Mouse (Mus musculus): ENCODE data around the gene Gm45623. TPM values are rescaled to one million over a fixed set of nuclear protein-coding genes. Genes with fewer than 3 reads are reported as not detected.

Gm45623 gene
- polyA plus RNA-seq, 1 experiment from 2014 or later: not detected

- Histone ChIP-seq H3K27me3 (no peaks in the 10 kb centered on the region), H3K27ac (no peak overlapping the region), H3K4me1 (replicated peaks) (no peaks in the 10 kb centered on the region), H3K4me3 (replicated peaks) (no peak overlapping the region), H3K4me2 (no peak overlapping the region), H3K9ac (replicated peaks) (no peak overlapping the region), H3K9me3 (no peaks in the 10 kb centered on the region), H3K36me3 (peaks cover 82% of the 10 kb centered on the region)
- no peak for ATAC-seq (ENCODE audit: insufficient number of reproducible peaks, insufficient read depth, low FRiP score, low TSS enrichment, low read depth)
- WGBS: 90% methylated on average over 4 of the region's 4 CpGs
Measured at GRCm38 (mm10) chr13:56726551-56726950, 27.1 kb downstream of the Gm45623 start.

- Histone ChIP-seq H3K9ac (replicated peaks) (no peak overlapping the region), H3K27ac (no peak overlapping the region), H3K36me3 (peaks cover 44% of the 10 kb centered on the region), H3K9me3 (no peaks in the 10 kb centered on the region), H3K4me3 (replicated peaks) (no peak overlapping the region), H3K4me2 (no peak overlapping the region), H3K27me3 (no peaks in the 10 kb centered on the region), H3K4me1 (replicated peaks) (peaks cover 18% of the 10 kb centered on the region)
- no peak for ATAC-seq (ENCODE audit: insufficient number of reproducible peaks, insufficient read depth, low FRiP score, low TSS enrichment, low read depth)
- WGBS: 100% methylated on average over 2 of the region's 2 CpGs
Measured at GRCm38 (mm10) chr13:56712221-56712620, 41.4 kb downstream of the Gm45623 start.

DNA sequence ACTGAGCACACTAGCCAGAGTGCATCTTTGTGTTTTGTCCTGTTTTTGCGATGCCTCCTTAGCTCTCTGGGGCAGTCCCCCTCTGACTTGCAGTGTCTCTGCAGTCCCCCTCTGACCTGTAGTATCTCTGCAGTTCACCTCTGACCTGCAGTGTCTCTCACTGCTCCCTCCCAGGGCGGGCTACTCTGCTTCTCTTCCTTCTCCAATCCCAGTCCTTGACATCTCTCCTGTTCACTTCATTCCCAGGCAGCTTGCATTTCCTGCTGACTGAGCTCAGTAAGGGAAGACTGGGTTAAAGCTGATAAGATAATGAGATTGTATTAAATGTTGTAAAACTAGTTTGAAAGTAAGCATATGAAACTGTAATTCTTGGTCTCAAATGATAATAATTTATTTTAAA, 43.0 kb downstream of the Gm45623 start:
- Histone ChIP-seq H3K9ac (replicated peaks) (no peak overlapping the region), H3K36me3 (peaks cover 55% of the 10 kb centered on the region), H3K4me3 (replicated peaks) (no peak overlapping the region), H3K27ac (no peak overlapping the region), H3K9me3 (no peaks in the 10 kb centered on the region), H3K4me1 (replicated peaks) (peaks cover 26% of the 10 kb centered on the region), H3K4me2 (no peak overlapping the region), H3K27me3 (no peaks in the 10 kb centered on the region)
- WGBS: 71% methylated on average over 2 of the region's 2 CpGs
- ATAC-seq (ENCODE audit: insufficient number of reproducible peaks, insufficient read depth, low FRiP score, low TSS enrichment, low read depth): no peak

- Histone ChIP-seq H3K9me3 (no peaks in the 10 kb centered on the region), H3K36me3 (peaks cover 54% of the 10 kb centered on the region), H3K9ac (replicated peaks) (no peak overlapping the region), H3K4me2 (0 out of 2 replicates have a peak overlapping the region, but pooled peaks have one; percentile 2), H3K27me3 (no peaks in the 10 kb centered on the region), H3K4me1 (replicated peaks) (peaks cover 43% of the 10 kb centered on the region), H3K27ac (no peak overlapping the region), H3K4me3 (replicated peaks) (no peak overlapping the region)
- 82% methylated on average over 4 of the region's 4 CpGs for WGBS
- no peak for ATAC-seq (ENCODE audit: insufficient number of reproducible peaks, insufficient read depth, low FRiP score, low TSS enrichment, low read depth)
Measured at GRCm38 (mm10) chr13:56707606-56708005, 46.0 kb downstream of the Gm45623 start.

- no peak overlapping the region for H3K27ac ChIP-seq
- peaks cover 49% of the 10 kb centered on the region for H3K36me3 ChIP-seq
- peaks cover 48% of the 10 kb centered on the region for H3K4me1 ChIP-seq (replicated peaks)
- no peak overlapping the region for H3K9ac ChIP-seq (replicated peaks)
- 0 out of 2 replicates have a peak overlapping the region, but pooled peaks have one; percentile 2 for H3K4me2 ChIP-seq
- no peak overlapping the region for H3K4me3 ChIP-seq (replicated peaks)
- 92% methylated on average over 4 of the region's 4 CpGs for WGBS
- H3K9me3 ChIP-seq: no peaks in the 10 kb centered on the region
- H3K27me3 ChIP-seq: no peaks in the 10 kb centered on the region
- ATAC-seq (ENCODE audit: insufficient number of reproducible peaks, insufficient read depth, low FRiP score, low TSS enrichment, low read depth): no peak
Measured at GRCm38 (mm10) chr13:56707111-56707510, 46.5 kb downstream of the Gm45623 start.

- peak overlapping the region; percentile 78 for H3K4me2 ChIP-seq
- no peaks in the 10 kb centered on the region for H3K9me3 ChIP-seq
- peak overlapping the region; percentile 77 for H3K4me3 ChIP-seq (replicated peaks)
- peaks cover 35% of the 10 kb centered on the region for H3K36me3 ChIP-seq
- H3K4me1 ChIP-seq (replicated peaks): peaks cover 66% of the 10 kb centered on the region
- no peak for ATAC-seq (ENCODE audit: insufficient number of reproducible peaks, insufficient read depth, low FRiP score, low TSS enrichment, low read depth)
- no peaks in the 10 kb centered on the region for H3K27me3 ChIP-seq
- WGBS: 65% methylated on average over 2 of the region's 2 CpGs
- H3K9ac ChIP-seq (replicated peaks): peak overlapping the region; percentile 35; the same call in 1 of the 2 replicates
- H3K27ac ChIP-seq: peak overlapping the region; percentile 99; the same call in 1 of the 2 replicates
Measured at GRCm38 (mm10) chr13:56704596-56704995, 49.0 kb downstream of the Gm45623 start.

- 1% methylated on average over 11 of the region's 11 CpGs for WGBS
- H3K4me3 ChIP-seq (replicated peaks): peak overlapping the region; percentile 77
- peak overlapping the region; percentile 78 for H3K4me2 ChIP-seq
- no peaks in the 10 kb centered on the region for H3K9me3 ChIP-seq
- peak overlapping the region; percentile 98 for H3K9ac ChIP-seq (replicated peaks)
- H3K36me3 ChIP-seq: peaks cover 28% of the 10 kb centered on the region
- ATAC-seq (ENCODE audit: insufficient number of reproducible peaks, insufficient read depth, low FRiP score, low TSS enrichment, low read depth): no peak
- H3K27me3 ChIP-seq: no peaks in the 10 kb centered on the region
- H3K27ac ChIP-seq: peak overlapping the region; percentile 99
- H3K4me1 ChIP-seq (replicated peaks): peaks cover 67% of the 10 kb centered on the region
Measured at GRCm38 (mm10) chr13:56703871-56704321, 49.7 kb downstream of the Gm45623 start.

DNA sequence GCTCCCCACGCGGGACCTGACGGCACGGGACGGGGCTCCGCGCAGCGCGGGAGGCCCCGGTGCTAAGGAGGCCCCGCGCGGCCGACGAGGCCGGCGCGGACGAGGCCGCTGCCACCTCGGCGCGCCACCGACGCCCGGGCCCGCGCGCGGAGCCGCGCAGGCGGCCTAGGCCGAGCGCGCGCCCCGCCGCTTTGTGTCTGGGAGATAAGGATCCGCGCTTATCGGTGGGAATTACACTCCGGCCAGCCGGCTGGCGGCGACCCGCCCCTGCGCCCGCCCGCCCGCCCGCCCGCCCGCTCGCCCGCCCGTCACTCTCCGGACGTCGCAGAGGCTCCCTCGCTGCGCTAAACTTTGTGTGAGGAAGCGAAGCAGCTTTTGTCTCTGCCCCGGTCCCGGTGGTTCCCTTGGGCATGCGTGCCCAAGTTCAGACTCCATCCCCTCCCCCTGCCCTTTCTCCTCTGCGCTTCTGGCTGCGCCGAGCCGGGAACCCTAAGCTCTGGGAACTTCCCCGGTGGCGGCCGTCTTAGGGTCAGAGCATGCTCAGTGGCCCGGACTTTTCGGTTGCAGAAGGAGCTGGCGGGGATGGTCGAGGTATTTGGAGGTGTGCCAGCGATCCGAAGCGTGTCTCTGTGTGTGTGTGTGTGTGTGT, 50.3 kb downstream of the Gm45623 start:
- Histone ChIP-seq H3K4me1 (replicated peaks) (peaks cover 73% of the 10 kb centered on the region), H3K9ac (replicated peaks) (peak overlapping the region; percentile 98), H3K9me3 (no peaks in the 10 kb centered on the region), H3K4me2 (peak overlapping the region; percentile 78), H3K36me3 (peaks cover 23% of the 10 kb centered on the region), H3K4me3 (replicated peaks) (peak overlapping the region; percentile 77), H3K27me3 (no peaks in the 10 kb centered on the region), H3K27ac (peak overlapping the region; percentile 99)
- ATAC-seq (ENCODE audit: insufficient number of reproducible peaks, insufficient read depth, low FRiP score, low TSS enrichment, low read depth): peak; percentile 34
- under 1% methylated on average over 61 of the region's 80 CpGs for WGBS

GRCm38 (mm10) chr13:56702469-56703221, 51.0 kb downstream of the Gm45623 start, which contains the start of gene Smad5:
TSS of gene Smad5 (plus strand) at chr13:56703010.
- ATAC-seq (ENCODE audit: insufficient number of reproducible peaks, insufficient read depth, low FRiP score, low TSS enrichment, low read depth): peak; percentile 84
- no peaks in the 10 kb centered on the region for H3K9me3 ChIP-seq
- peak within 1 kb of the TSS; percentile 77 for H3K4me3 ChIP-seq (replicated peaks)
- peak within 1 kb of the TSS; percentile 99 for H3K27ac ChIP-seq
- peak within 1 kb of the TSS; percentile 98 for H3K9ac ChIP-seq (replicated peaks)
- WGBS: 1% methylated on average over 62 of the region's 62 CpGs
- H3K4me1 ChIP-seq (replicated peaks): peaks cover 76% of the 10 kb centered on the region
- peak within 1 kb of the TSS; percentile 78 for H3K4me2 ChIP-seq
- H3K27me3 ChIP-seq: no peaks in the 10 kb centered on the region
- H3K36me3 ChIP-seq: peaks cover 16% of the 10 kb centered on the region
